Mouse (Mus musculus): ENCODE results near the gene Arl1. TPM values are rescaled to one million over a fixed set of nuclear protein-coding genes. Genes with fewer than 3 reads are reported as not detected.
A peak's percentile ranks its signal among the peaks of the same experiment; 100 is the strongest.
"Not testable (repeated sequence)": the region's sequence is repeated elsewhere in the genome, so short reads cannot be mapped to it uniquely, and the experiment has no call there.

Gene Arl1
- polyA plus RNA-seq, 1 experiment from 2014 or later, result 144 TPM

DNA sequence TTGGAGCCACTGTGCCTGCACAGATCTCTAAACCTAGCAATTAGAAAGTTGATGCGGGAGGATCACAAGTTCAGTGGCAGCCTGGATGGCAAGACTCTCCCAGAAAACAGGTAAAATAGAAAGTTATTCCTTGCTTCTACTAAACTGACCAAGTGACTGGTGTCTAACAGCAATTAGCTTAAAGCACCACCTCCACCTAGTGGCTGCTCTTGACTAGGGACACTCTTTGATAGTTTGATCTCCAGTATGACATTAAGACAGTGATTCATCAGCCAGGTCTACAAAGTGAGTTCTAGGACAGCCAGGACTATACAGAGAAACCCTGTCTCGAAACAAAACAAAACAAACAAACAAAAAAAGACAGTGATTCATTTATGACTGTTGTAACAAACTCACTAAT, 5.3 kb upstream of the Arl1 start:
- WGBS, result 55% methylated on average over 2 of the region's 2 CpGs
- Histone ChIP-seq H3K4me2 (replicated peaks) (no peak overlapping the region), H3K27me3 (no peaks in the 10 kb centered on the region), H3K4me3 (no peak overlapping the region), H3K9me3 (replicated peaks) (no peaks in the 10 kb centered on the region), H3K4me1 (peaks cover 2% of the 10 kb centered on the region; the same call in 1 of the 2 replicates), H3K9ac (no peak overlapping the region), H3K27ac (no peak overlapping the region), H3K36me3 (no peaks in the 10 kb centered on the region)
- ATAC-seq (ENCODE audit: low FRiP score), result no peak

DNA sequence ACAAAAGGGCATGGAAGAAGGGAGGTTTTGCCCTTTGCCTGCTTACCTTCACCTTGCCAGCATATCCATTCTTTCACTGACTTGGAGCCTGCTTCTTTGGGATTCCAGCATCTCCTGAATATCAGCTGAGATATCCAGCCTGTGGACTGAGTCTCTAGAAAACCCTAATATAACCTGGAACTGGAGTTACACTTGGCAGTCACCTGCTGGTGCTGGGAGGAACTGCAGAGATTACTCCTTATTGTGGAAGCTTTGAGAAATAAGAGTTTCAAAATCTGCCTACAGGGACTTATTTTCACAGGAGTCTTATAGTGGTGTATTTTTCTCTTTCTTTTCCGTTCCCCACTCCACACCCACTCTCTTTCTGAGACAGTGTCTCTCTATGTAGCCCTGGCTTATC, 3.5 kb upstream of the Arl1 start:
- H3K27ac ChIP-seq, result no peak overlapping the region
- H3K4me2 ChIP-seq (replicated peaks), result no peak overlapping the region
- H3K9me3 ChIP-seq (replicated peaks), result no peaks in the 10 kb centered on the region
- H3K4me1 ChIP-seq, result peaks cover 7% of the 10 kb centered on the region
- H3K27me3 ChIP-seq, result no peaks in the 10 kb centered on the region
- no peak overlapping the region for H3K9ac ChIP-seq
- 50% methylated on average over 1 of the region's 1 CpGs for WGBS
- H3K36me3 ChIP-seq, result no peaks in the 10 kb centered on the region
- no peak for ATAC-seq (ENCODE audit: low FRiP score)
- no peak overlapping the region for H3K4me3 ChIP-seq

DNA sequence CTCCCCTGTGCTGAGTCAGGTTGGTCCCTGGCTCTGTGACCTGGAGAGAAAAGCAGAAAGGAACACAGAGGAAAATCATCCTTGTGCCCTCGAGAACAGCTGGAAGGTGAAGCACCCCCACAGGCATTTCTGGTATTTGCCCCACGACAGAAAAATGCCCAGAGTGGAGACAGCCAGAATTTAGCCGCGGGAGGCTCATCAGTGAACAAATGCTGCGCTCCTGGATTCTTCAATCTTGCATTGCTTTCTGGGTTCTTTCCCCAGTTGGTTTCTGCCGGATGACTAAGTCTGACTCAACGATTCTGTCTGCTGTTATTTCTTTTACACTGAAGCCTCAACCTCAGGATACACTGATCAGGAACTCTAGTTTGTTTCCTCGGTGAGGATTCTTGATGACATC, 2.5 kb upstream of the Arl1 start:
- no peaks in the 10 kb centered on the region for H3K9me3 ChIP-seq (replicated peaks)
- H3K27ac ChIP-seq, result no peak overlapping the region
- WGBS, result 75% methylated on average over 8 of the region's 8 CpGs
- H3K36me3 ChIP-seq, result no peaks in the 10 kb centered on the region
- no peaks in the 10 kb centered on the region for H3K27me3 ChIP-seq
- no peak overlapping the region for H3K4me3 ChIP-seq
- ATAC-seq (ENCODE audit: low FRiP score), result no peak
- H3K4me1 ChIP-seq, result peaks cover 16% of the 10 kb centered on the region
- no peak overlapping the region for H3K4me2 ChIP-seq (replicated peaks)
- H3K9ac ChIP-seq, result no peak overlapping the region

DNA sequence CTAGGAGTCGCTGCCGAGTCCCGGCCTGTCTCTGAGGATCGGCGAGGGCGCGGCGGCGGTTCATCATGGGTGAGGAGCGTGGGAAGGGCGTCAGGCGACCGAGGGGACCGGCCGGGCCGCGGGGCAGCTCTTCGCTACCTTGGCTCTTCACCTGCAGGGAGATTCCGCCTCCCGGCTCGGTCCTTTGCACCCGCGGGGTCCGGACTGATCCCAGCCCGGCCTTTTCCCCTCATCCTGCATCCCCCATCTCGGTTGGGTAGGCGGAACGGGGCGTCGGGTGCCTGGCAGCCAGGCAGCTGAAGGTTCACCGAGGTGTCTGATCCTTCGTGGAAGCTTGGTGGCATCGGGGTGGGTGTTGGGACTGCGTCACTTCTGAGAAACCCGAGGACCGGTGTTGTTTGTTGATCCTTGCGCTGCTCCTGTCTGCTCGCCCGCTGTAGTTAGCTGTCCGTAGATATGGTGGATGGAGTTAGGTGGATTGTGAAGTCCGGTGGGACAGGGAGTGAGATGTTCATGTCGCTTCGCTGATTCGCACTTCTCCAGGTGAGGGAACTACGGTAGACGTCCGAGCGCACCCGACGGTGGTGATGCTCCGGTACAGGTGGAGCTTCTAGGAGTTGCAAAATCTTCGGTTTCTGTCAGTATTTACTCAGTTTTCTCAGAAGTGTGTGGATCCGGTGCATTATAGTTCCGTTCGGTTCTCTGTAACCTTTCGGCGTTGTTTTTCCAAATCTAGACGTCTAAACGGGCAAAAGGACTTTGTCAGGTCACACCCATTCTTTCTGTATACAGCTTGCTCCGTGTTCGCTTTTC, 1.0 kb downstream of the Arl1 start:
- Histone ChIP-seq H3K27me3 (no peaks in the 10 kb centered on the region), H3K4me3 (peak overlapping the region; percentile 94), H3K9me3 (replicated peaks) (no peaks in the 10 kb centered on the region), H3K9ac (peak overlapping the region; percentile 93), H3K27ac (peak overlapping the region; percentile 19; the same call in 1 of the 2 replicates), H3K36me3 (peaks cover 6% of the 10 kb centered on the region; the same call in 1 of the 2 replicates), H3K4me2 (replicated peaks) (peak overlapping the region; percentile 93), H3K4me1 (peaks cover 16% of the 10 kb centered on the region)
- no peak; the same call in none of the 2 replicates for ATAC-seq (ENCODE audit: low FRiP score)
- WGBS, result 2% methylated on average over 60 of the region's 61 CpGs

DNA sequence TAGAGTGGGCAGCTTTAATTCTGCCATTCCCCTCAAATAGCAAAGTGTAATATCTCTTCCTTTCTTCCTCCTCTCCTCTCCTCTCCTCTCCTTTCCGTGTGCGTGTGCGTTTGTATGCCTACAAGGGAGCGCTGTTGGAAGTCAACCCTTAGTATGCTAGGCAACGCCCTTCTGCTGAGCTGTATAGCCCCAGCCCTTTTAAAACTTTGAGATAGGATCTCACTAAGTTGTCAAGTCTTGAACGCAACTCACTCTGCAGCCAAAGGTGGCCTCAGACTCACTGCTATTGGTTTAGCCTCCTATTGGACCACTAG, 1.6 kb downstream of the Arl1 start:
- WGBS, result 14% methylated on average over 6 of the region's 6 CpGs
- ATAC-seq (ENCODE audit: low FRiP score), result no peak
- H3K27ac ChIP-seq, result no peak overlapping the region

DNA sequence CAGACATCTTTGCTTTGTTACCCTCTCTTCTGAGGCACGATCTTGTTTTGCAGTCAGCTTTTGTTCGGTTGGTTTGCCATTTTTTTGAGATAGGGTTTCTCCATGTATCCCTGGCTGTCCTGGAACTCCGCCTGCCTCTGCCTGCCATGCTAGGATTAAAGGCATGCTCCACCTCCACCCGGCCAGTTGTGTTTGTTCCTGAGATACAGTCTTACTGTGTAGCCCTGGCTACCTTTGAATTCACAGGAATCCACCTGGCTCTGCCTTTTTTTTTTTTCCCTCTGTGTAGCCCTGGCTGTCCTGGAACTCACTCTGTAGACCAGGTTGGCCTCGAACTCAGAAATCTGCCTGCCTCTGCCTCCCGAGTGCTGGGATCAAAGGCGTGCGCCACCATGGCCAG, 8.4 kb downstream of the Arl1 start:
- H3K9me3 ChIP-seq (replicated peaks); H3K4me2 ChIP-seq (replicated peaks); H3K4me1 ChIP-seq; ATAC-seq (ENCODE audit: low FRiP score); H3K9ac ChIP-seq; H3K27me3 ChIP-seq; H3K4me3 ChIP-seq; H3K27ac ChIP-seq: not testable (repeated sequence)
- WGBS, result 98% methylated on average over 8 of the region's 8 CpGs
- H3K36me3 ChIP-seq, result peaks cover 43% of the 10 kb centered on the region

More for the DNA sequence above, 1.6 kb downstream of the Arl1 start:
- Histone ChIP-seq H3K4me3 (peak overlapping the region; percentile 94), H3K36me3 (peaks cover 12% of the 10 kb centered on the region; the same call in 1 of the 2 replicates), H3K4me2 (replicated peaks) (peak overlapping the region; percentile 93), H3K9ac (peak overlapping the region; percentile 93), H3K9me3 (replicated peaks) (no peaks in the 10 kb centered on the region), H3K27me3 (no peaks in the 10 kb centered on the region), H3K4me1 (peaks cover 16% of the 10 kb centered on the region)

DNA sequence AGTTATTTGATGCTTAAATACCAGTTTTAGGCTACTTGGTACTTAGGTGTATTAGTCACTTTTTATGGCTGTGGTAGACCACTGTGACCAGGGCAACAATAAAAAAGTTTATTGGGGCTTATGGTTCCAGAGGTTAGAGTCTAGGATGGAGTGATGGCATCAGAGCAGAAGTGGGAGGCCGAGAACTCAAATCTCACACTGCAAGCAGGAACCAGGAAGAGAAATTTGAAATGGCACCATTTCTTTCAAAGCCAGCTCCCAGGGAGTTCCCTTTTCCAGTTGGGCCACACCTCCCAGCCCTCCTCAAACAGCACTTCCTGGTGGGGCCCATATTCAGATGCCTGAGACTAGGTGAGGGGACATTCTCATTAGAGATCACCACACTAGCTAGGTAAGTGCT, 9.2 kb downstream of the Arl1 start:
- no peaks in the 10 kb centered on the region for H3K9me3 ChIP-seq (replicated peaks)

DNA sequence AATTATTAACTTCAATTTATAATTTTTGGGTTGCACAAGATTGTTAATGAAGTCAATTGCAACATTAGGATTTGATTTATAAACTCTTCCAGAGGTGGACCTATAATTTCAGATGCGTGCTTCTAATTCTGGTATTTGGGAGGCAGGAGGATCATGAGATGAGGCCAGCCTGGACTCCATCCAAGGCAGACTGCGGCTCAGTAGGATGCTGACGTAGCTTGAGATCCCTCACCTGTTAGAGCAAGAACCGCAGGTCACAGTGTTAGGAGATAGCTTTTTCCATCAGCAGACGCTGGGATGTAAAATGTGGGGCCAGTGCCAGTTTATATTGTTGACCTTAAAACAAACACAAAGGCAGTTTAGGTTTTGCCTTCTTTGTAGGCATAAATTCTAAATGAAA, 10.1 kb downstream of the Arl1 start:
- no peak for ATAC-seq (ENCODE audit: low FRiP score)
- Histone ChIP-seq H3K9ac (no peak overlapping the region), H3K4me3 (no peak overlapping the region), H3K27me3 (no peaks in the 10 kb centered on the region), H3K9me3 (replicated peaks) (no peaks in the 10 kb centered on the region), H3K4me2 (replicated peaks) (no peak overlapping the region), H3K27ac (no peak overlapping the region), H3K36me3 (peaks cover 57% of the 10 kb centered on the region), H3K4me1 (no peaks in the 10 kb centered on the region)
- 95% methylated on average over 5 of the region's 5 CpGs for WGBS

More for the DNA sequence above, 9.2 kb downstream of the Arl1 start:
- H3K4me1 ChIP-seq, result no peaks in the 10 kb centered on the region
- H3K4me3 ChIP-seq, result no peak overlapping the region
- no peaks in the 10 kb centered on the region for H3K27me3 ChIP-seq
- no peak for ATAC-seq (ENCODE audit: low FRiP score)
- H3K27ac ChIP-seq, result no peak overlapping the region
- no peak overlapping the region for H3K4me2 ChIP-seq (replicated peaks)
- peaks cover 50% of the 10 kb centered on the region for H3K36me3 ChIP-seq
- H3K9ac ChIP-seq, result no peak overlapping the region
- 96% methylated on average over 1 of the region's 1 CpGs for WGBS

DNA sequence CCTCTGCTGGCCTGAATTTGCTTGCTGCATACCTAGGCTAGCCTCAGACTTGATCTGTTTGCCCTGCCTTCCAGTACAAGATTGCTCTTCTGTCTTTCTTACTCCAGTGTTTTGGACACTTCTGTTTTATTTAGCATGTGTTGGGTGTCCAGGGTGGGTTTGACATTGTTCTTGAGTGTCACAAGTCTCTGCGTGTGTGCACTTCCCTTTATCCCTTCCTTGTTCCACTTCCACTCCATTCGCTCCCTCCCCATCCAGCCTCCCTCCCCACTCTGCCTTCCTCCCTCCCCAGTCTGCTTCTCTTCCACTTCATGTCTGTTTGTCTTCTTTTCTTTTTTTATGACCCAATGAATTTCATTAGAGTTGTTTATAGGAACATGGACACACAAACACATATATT, 10.8 kb downstream of the Arl1 start:
- WGBS, result 85% methylated on average over 2 of the region's 2 CpGs
- no peak overlapping the region for H3K4me3 ChIP-seq
- H3K4me2 ChIP-seq (replicated peaks), result no peak overlapping the region
- H3K27ac ChIP-seq, result no peak overlapping the region
- H3K9ac ChIP-seq, result no peak overlapping the region
- H3K36me3 ChIP-seq, result peaks cover 57% of the 10 kb centered on the region
- no peaks in the 10 kb centered on the region for H3K27me3 ChIP-seq
- H3K4me1 ChIP-seq, result no peaks in the 10 kb centered on the region
- ATAC-seq (ENCODE audit: low FRiP score), result no peak
- H3K9me3 ChIP-seq (replicated peaks), result no peaks in the 10 kb centered on the region

DNA sequence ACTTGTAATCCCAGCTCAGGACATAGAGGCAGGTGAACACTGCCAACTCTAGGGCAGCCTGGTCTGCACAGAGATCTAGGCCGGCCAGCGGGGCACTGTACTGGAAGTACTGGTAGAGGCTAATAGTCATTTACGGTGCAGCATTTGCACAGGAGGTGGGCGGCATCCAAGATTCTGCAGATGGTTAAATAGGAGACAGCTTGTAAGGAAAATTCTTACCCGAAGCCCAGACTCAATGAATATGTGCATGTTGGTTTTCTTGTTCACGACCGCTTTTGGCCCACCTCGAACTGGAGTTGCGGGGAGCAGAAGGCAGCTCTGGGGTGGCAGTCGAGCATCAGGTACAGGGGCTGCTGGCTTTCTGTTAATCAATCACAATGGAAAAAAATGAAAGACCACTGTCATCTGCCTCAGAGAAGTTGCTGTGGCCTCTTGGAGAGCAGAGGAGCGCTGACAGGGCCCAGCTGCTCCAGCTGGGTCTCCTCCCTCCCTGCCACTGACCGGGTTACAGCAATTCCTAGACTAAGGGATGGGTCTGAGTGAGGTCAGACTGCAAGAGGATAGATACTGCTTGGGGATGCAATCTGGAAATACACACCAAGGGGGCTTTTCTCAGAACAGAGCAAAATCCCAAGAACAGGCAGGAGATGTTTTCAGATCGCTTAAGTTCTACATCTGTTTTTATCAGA, 31.0 kb downstream of the Arl1 start:
- Histone ChIP-seq H3K27ac (no peak overlapping the region), H3K4me2 (replicated peaks) (no peak overlapping the region), H3K36me3 (peaks cover 75% of the 10 kb centered on the region), H3K9me3 (replicated peaks) (no peaks in the 10 kb centered on the region), H3K27me3 (no peaks in the 10 kb centered on the region), H3K4me3 (no peak overlapping the region), H3K9ac (no peak overlapping the region), H3K4me1 (no peaks in the 10 kb centered on the region)
- WGBS, result 93% methylated on average over 13 of the region's 13 CpGs
- no peak for ATAC-seq (ENCODE audit: low FRiP score)

DNA sequence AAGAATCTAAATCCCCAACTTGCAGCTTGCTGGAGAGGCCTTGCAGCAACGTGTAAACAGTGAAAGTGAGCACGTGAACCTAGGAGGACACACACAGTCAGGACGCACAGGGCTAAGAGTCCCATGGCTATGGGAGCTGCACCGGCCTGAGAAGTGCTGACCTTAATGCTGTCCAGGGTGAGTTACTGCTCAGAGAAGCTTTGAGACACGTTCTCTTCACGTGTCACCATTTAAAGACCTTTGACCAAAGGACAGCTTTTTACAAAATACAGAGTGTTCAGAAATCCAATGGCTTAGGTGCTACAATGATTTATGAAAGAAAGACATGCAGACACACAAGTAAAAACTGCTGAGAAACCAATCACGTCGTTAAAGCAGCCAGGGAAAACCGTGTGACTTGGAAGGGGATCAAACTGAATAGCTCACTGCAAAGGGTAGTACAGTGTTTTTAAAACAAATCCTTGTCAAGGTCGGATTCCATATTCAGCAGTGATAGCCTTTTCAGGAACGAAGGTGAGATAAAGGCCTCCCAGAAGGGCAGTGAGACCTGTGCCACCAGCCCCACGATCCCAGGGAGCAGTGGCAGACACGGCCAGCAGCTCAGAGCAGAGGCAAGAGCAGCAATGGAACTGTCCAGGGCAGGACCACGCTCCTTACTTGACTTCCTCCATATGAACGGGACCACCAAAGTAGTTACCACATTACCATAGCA, 34.9 kb downstream of the Arl1 start:
- no peaks in the 10 kb centered on the region for H3K9me3 ChIP-seq (replicated peaks)
- 91% methylated on average over 15 of the region's 15 CpGs for WGBS
- no peak overlapping the region for H3K9ac ChIP-seq
- no peak overlapping the region for H3K4me3 ChIP-seq
- H3K27ac ChIP-seq, result no peak overlapping the region
- H3K4me1 ChIP-seq, result no peaks in the 10 kb centered on the region
- peaks cover 73% of the 10 kb centered on the region for H3K36me3 ChIP-seq
- H3K4me2 ChIP-seq (replicated peaks), result no peak overlapping the region
- no peak for ATAC-seq (ENCODE audit: low FRiP score)
- H3K27me3 ChIP-seq, result no peaks in the 10 kb centered on the region

DNA sequence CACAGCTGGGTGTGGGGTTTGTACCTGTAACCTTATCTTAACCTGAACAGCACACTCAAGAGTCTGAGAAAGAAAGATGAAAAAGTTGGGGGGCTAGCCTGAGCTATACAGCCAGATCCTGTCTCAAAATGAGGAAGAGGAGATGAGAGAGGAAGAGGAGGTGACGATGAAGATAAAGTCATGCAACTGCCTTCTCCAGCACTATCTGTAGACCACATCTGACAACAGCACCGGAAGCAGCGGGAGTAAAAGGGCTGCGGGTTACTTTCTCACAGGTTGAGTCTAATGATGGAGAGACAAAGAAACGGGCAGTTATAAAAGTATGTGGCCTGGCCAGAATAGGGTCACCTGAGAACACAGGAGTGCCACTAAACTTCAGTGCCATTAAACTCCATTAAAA, 38.3 kb downstream of the Arl1 start:
- ATAC-seq (ENCODE audit: low FRiP score), result no peak
- Histone ChIP-seq H3K9ac (no peak overlapping the region), H3K27ac (no peak overlapping the region), H3K9me3 (replicated peaks) (no peaks in the 10 kb centered on the region), H3K36me3 (peaks cover 68% of the 10 kb centered on the region), H3K4me1 (no peaks in the 10 kb centered on the region), H3K27me3 (no peaks in the 10 kb centered on the region), H3K4me3 (no peak overlapping the region), H3K4me2 (replicated peaks) (no peak overlapping the region)
- 98% methylated on average over 5 of the region's 5 CpGs for WGBS
